Mouse (Mus musculus): ENCODE measurements around the gene Grm8. TPM values are rescaled to one million over a fixed set of nuclear protein-coding genes. Genes with fewer than 3 reads are reported as not detected.
"Not testable (repeated sequence)": the region's sequence is repeated elsewhere in the genome, so short reads cannot be mapped to it uniquely, and the experiment has no call there.

Grm8 gene
- total RNA-seq, 2 experiments from 2014 or later, result 22.9 to 27.3 TPM

GRCm38 (mm10) chr6:27928058-27928457 is 206.9 kb downstream of the Grm8 start:
- no peak for DNase-seq (ENCODE audit: extremely low spot score in 1 of 2, low spot score in 2 of 2)
- intact Hi-C loops (cut with DNase I), result no loop called here
- no peak for TF ChIP-seq CTCF (IDR thresholded peaks at IDR 0.05)

GRCm38 (mm10) chr6:27913281-27913680 is 221.7 kb downstream of the Grm8 start:
- TF ChIP-seq CTCF (IDR thresholded peaks at IDR 0.05), result no peak
- intact Hi-C loops (cut with DNase I), result no loop called here
- no peak for DNase-seq (ENCODE audit: extremely low spot score in 1 of 2, low spot score in 2 of 2)
- no peak overlapping the region for H3K4me3 ChIP-seq
- no peak overlapping the region for H3K27ac ChIP-seq

More at GRCm38 (mm10) chr6:27928058-27928457, 206.9 kb downstream of the Grm8 start:
- Histone ChIP-seq H3K27ac (no peak overlapping the region), H3K4me3 (no peak overlapping the region)

- DNase-seq (ENCODE audit: extremely low spot score in 1 of 2, low spot score in 2 of 2), result no peak
Measured at GRCm38 (mm10) chr6:27904358-27904757, 230.6 kb downstream of the Grm8 start.

GRCm38 (mm10) chr6:27902224-27902623 is 232.8 kb downstream of the Grm8 start:
- DNase-seq (ENCODE audit: extremely low spot score in 1 of 2, low spot score in 2 of 2), result no peak
- TF ChIP-seq CTCF (IDR thresholded peaks at IDR 0.05), result no peak
- intact Hi-C loops (cut with DNase I), result no loop called here
- Histone ChIP-seq H3K27ac (no peak overlapping the region), H3K4me3 (no peak overlapping the region)

More at GRCm38 (mm10) chr6:27904358-27904757, 230.6 kb downstream of the Grm8 start:
- no peak overlapping the region for H3K4me3 ChIP-seq
- intact Hi-C loops (cut with DNase I), result no loop called here
- no peak overlapping the region for H3K27ac ChIP-seq
- no peak for TF ChIP-seq CTCF (IDR thresholded peaks at IDR 0.05)

- no peak for DNase-seq (ENCODE audit: extremely low spot score in 1 of 2, low spot score in 2 of 2)
- intact Hi-C loops (cut with DNase I), result no loop called here
- no peak for TF ChIP-seq CTCF (IDR thresholded peaks at IDR 0.05)
- Histone ChIP-seq H3K27ac (no peak overlapping the region), H3K4me3 (no peak overlapping the region)
Measured at GRCm38 (mm10) chr6:27901396-27901795, 233.6 kb downstream of the Grm8 start.

GRCm38 (mm10) chr6:27895153-27895552 is 239.8 kb downstream of the Grm8 start:
- intact Hi-C loops (cut with DNase I), result no loop called here
- no peak for TF ChIP-seq CTCF (IDR thresholded peaks at IDR 0.05)
- H3K4me3 ChIP-seq, result no peak overlapping the region
- H3K27ac ChIP-seq, result no peak overlapping the region
- no peak for DNase-seq (ENCODE audit: extremely low spot score in 1 of 2, low spot score in 2 of 2)

GRCm38 (mm10) chr6:27892886-27893285 is 242.1 kb downstream of the Grm8 start:
- intact Hi-C loops (cut with DNase I), result no loop called here
- Histone ChIP-seq H3K27ac (no peak overlapping the region), H3K4me3 (no peak overlapping the region)
- DNase-seq (ENCODE audit: extremely low spot score in 1 of 2, low spot score in 2 of 2), result no peak
- TF ChIP-seq CTCF (IDR thresholded peaks at IDR 0.05), result no peak

DNA sequence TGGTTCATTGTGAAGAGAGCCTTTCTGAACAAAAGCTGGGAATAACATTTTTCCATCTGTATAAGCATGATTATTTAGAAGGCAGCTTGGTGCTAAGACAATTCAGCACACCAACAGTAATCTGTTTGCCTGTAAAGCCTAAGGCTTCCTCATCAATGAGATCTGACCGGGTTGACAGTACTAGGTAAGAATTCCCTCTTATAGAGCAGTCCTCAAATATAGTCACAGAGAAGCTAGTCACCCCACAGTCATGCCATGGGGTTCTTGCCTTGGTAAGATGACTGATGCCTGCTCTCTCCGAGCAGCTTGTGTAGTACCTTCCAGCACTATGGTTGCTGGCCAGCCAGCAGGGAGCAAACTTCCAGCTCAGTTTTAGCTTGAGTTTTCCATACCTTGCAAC is 246.6 kb downstream of the Grm8 start:
- DNase-seq (ENCODE audit: extremely low spot score in 1 of 2, low spot score in 2 of 2), result no peak
- intact Hi-C loops (cut with DNase I), result loop anchor here (5.0 kb wide), 1 partner anchor 249 kb away; the partner anchor contains the start of gene Grm8
- TF ChIP-seq CTCF (IDR thresholded peaks at IDR 0.05), result no peak
- Histone ChIP-seq H3K4me3 (no peak overlapping the region), H3K27ac (no peak overlapping the region)

DNA sequence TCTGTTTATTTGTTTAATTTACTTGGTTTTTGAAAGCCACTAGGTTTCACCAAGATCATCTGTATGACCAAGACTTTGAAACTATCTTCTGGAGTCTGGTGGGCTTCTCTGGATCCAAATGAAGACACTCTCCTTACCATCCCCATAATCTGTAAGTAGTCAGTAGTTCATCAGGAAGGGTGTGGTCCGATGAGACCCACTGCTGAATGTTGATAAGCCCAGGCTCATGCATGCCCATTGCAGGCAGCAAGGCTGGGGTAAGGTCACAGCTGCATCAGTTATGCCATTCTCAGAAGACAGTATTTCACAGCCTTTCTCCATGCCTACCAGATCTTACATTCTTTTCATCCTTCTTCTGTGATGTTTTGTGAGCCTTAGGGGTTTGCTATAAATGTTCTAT is 247.1 kb downstream of the Grm8 start:
- H3K4me3 ChIP-seq, result no peak overlapping the region
- no peak for TF ChIP-seq CTCF (IDR thresholded peaks at IDR 0.05)
- intact Hi-C loops (cut with DNase I), result loop anchor here (5.0 kb wide), 1 partner anchor 249 kb away; the partner anchor contains the start of gene Grm8
- no peak for DNase-seq (ENCODE audit: extremely low spot score in 1 of 2, low spot score in 2 of 2)
- no peak overlapping the region for H3K27ac ChIP-seq

DNA sequence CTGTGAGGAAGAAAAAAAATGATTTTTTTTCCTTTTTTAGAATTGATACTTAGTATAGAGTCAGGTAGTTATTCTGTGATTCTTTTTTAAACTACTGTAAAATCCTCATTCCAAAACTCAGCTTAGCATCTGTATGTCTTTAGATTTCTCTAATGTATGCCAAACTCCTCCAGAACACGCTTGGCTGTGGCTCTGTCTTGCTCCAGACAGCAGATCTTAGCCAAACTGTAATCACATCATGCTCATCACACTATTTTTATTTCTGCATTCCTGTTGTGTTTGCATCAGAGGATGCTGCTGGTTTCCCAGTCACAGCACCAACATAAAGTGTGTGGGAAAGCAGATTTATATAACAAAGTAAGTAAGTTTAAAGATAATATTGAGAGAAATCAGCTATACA is 249.2 kb downstream of the Grm8 start:
- intact Hi-C loops (cut with DNase I), result loop anchor here (5.0 kb wide), 1 partner anchor 252 kb away; the partner anchor contains the start of gene Grm8
- Histone ChIP-seq H3K27ac (no peak overlapping the region), H3K4me3 (no peak overlapping the region)
- no peak for TF ChIP-seq CTCF (IDR thresholded peaks at IDR 0.05)
- DNase-seq (ENCODE audit: extremely low spot score in 1 of 2, low spot score in 2 of 2), result no peak

- H3K27ac ChIP-seq, result no peak overlapping the region
- DNase-seq (ENCODE audit: extremely low spot score in 1 of 2, low spot score in 2 of 2), result no peak
- TF ChIP-seq CTCF (IDR thresholded peaks at IDR 0.05), result no peak
- H3K4me3 ChIP-seq, result no peak overlapping the region
- intact Hi-C loops (cut with DNase I), result no loop called here
Measured at GRCm38 (mm10) chr6:27849644-27850043, 285.3 kb downstream of the Grm8 start.

- Histone ChIP-seq H3K4me3 (no peak overlapping the region), H3K27ac (no peak overlapping the region)
- DNase-seq (ENCODE audit: extremely low spot score in 1 of 2, low spot score in 2 of 2), result no peak
- intact Hi-C loops (cut with DNase I), result no loop called here
- TF ChIP-seq CTCF (IDR thresholded peaks at IDR 0.05), result no peak
Measured at GRCm38 (mm10) chr6:27836159-27836558, 298.8 kb downstream of the Grm8 start.

- intact Hi-C loops (cut with DNase I), result not testable (repeated sequence)
Measured at GRCm38 (mm10) chr6:27819735-27820134, 315.2 kb downstream of the Grm8 start.

More at GRCm38 (mm10) chr6:27819735-27820134, 315.2 kb downstream of the Grm8 start:
- not testable (repeated sequence) for DNase-seq (ENCODE audit: extremely low spot score in 1 of 2, low spot score in 2 of 2); H3K27ac ChIP-seq; H3K4me3 ChIP-seq

Data from left cerebral cortex, adult 2 months (tissue).